Mouse (Mus musculus): Measurements from ENCODE around the gene Sergef. TPM values are rescaled to one million over a fixed set of nuclear protein-coding genes. Genes with fewer than 3 reads are reported as not detected.
"Not testable (repeated sequence)": the region's sequence is repeated elsewhere in the genome, so short reads cannot be mapped to it uniquely, and the experiment has no call there.

Sergef gene
- polyA plus RNA-seq, 1 experiment from 2014 or later: 32.6 TPM

- not testable (repeated sequence) for H3K4me1 ChIP-seq (replicated peaks; ENCODE audit: control insufficient read depth, insufficient read depth, low read length); H3K9ac ChIP-seq (replicated peaks; ENCODE audit: low read depth, low read length); H3K36me3 ChIP-seq (ENCODE audit: control insufficient read depth, insufficient read depth); H3K9me3 ChIP-seq (ENCODE audit: control insufficient read depth, low read length); H3K27me3 ChIP-seq (replicated peaks; ENCODE audit: control insufficient read depth, insufficient read depth, low read length); H3K4me2 ChIP-seq (ENCODE audit: low read length); ATAC-seq; H3K27ac ChIP-seq (ENCODE audit: low read length); H3K4me3 ChIP-seq (replicated peaks; ENCODE audit: low read length)
- 72% methylated on average over 8 of the region's 9 CpGs for WGBS
Measured at GRCm38 (mm10) chr7:46569509-46569908, 70.1 kb downstream of the Sergef start.

- Histone ChIP-seq H3K27me3 (replicated peaks; ENCODE audit: control insufficient read depth, insufficient read depth, low read length) (no peaks in the 10 kb centered on the region), H3K4me2 (ENCODE audit: low read length) (no peak overlapping the region), H3K27ac (ENCODE audit: low read length) (no peak overlapping the region), H3K4me3 (replicated peaks; ENCODE audit: low read length) (no peak overlapping the region), H3K9me3 (ENCODE audit: control insufficient read depth, low read length) (peaks cover 3% of the 10 kb centered on the region; the same call in 1 of the 2 replicates), H3K36me3 (ENCODE audit: control insufficient read depth, insufficient read depth) (peaks cover 9% of the 10 kb centered on the region), H3K9ac (replicated peaks; ENCODE audit: low read depth, low read length) (no peak overlapping the region), H3K4me1 (replicated peaks; ENCODE audit: control insufficient read depth, insufficient read depth, low read length) (no peaks in the 10 kb centered on the region)
- ATAC-seq: no peak
- 95% methylated on average over 8 of the region's 8 CpGs for WGBS
Measured at GRCm38 (mm10) chr7:46566318-46567007, 73.1 kb downstream of the Sergef start.

GRCm38 (mm10) chr7:46565374-46565773 lies 74.2 kb downstream of the Sergef start:
- peaks cover 9% of the 10 kb centered on the region for H3K36me3 ChIP-seq (ENCODE audit: control insufficient read depth, insufficient read depth)
- H3K9ac ChIP-seq (replicated peaks; ENCODE audit: low read depth, low read length): no peak overlapping the region
- no peak for ATAC-seq
- no peak overlapping the region for H3K4me2 ChIP-seq (ENCODE audit: low read length)
- H3K27me3 ChIP-seq (replicated peaks; ENCODE audit: control insufficient read depth, insufficient read depth, low read length): no peaks in the 10 kb centered on the region
- peaks cover 3% of the 10 kb centered on the region; the same call in 1 of the 2 replicates for H3K9me3 ChIP-seq (ENCODE audit: control insufficient read depth, low read length)
- H3K27ac ChIP-seq (ENCODE audit: low read length): no peak overlapping the region
- H3K4me1 ChIP-seq (replicated peaks; ENCODE audit: control insufficient read depth, insufficient read depth, low read length): no peaks in the 10 kb centered on the region
- 97% methylated on average over 7 of the region's 7 CpGs for WGBS
- H3K4me3 ChIP-seq (replicated peaks; ENCODE audit: low read length): no peak overlapping the region

GRCm38 (mm10) chr7:46563801-46564200 lies 75.8 kb downstream of the Sergef start:
- Histone ChIP-seq H3K9me3 (ENCODE audit: control insufficient read depth, low read length) (peaks cover 3% of the 10 kb centered on the region; the same call in 1 of the 2 replicates), H3K36me3 (ENCODE audit: control insufficient read depth, insufficient read depth) (peaks cover 9% of the 10 kb centered on the region), H3K4me3 (replicated peaks; ENCODE audit: low read length) (no peak overlapping the region), H3K27ac (ENCODE audit: low read length) (no peak overlapping the region), H3K27me3 (replicated peaks; ENCODE audit: control insufficient read depth, insufficient read depth, low read length) (no peaks in the 10 kb centered on the region), H3K9ac (replicated peaks; ENCODE audit: low read depth, low read length) (no peak overlapping the region), H3K4me1 (replicated peaks; ENCODE audit: control insufficient read depth, insufficient read depth, low read length) (no peaks in the 10 kb centered on the region), H3K4me2 (ENCODE audit: low read length) (no peak overlapping the region)
- no peak for ATAC-seq

- no peaks in the 10 kb centered on the region for H3K27me3 ChIP-seq (replicated peaks; ENCODE audit: control insufficient read depth, insufficient read depth, low read length)
- no peak overlapping the region for H3K4me2 ChIP-seq (ENCODE audit: low read length)
- H3K4me1 ChIP-seq (replicated peaks; ENCODE audit: control insufficient read depth, insufficient read depth, low read length): peaks cover 15% of the 10 kb centered on the region
- no peaks in the 10 kb centered on the region for H3K9me3 ChIP-seq (ENCODE audit: control insufficient read depth, low read length)
- no peak overlapping the region for H3K9ac ChIP-seq (replicated peaks; ENCODE audit: low read depth, low read length)
- no peaks in the 10 kb centered on the region for H3K36me3 ChIP-seq (ENCODE audit: control insufficient read depth, insufficient read depth)
- no peak for ATAC-seq
- WGBS: 94% methylated on average over 2 of the region's 2 CpGs
- H3K27ac ChIP-seq (ENCODE audit: low read length): no peak overlapping the region
- no peak overlapping the region for H3K4me3 ChIP-seq (replicated peaks; ENCODE audit: low read length)
Measured at GRCm38 (mm10) chr7:46560061-46560460, 79.5 kb downstream of the Sergef start.

DNA sequence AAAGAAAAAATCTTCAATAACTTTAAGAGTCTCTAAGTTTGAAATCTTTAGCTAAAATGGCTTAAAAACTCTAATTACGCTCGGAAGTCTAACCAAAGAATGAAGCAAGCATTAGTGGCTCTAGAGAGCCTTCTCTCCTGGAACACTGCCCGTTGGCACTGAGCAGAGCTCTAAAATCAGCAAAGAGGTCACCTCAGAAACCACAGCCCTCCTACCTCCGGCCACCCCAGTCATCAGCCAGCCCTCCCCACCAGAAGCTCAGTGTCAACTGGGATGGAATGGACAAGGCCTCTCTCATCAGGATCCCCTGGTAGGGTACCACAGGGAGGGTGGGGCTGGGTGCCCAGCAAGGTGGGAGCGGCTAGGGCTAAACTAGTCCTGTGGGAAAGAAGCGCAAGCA lies 80.0 kb downstream of the Sergef start:
- H3K9me3 ChIP-seq (ENCODE audit: control insufficient read depth, low read length): no peaks in the 10 kb centered on the region
- WGBS: 86% methylated on average over 6 of the region's 6 CpGs
- no peak overlapping the region for H3K27ac ChIP-seq (ENCODE audit: low read length)
- no peak overlapping the region for H3K9ac ChIP-seq (replicated peaks; ENCODE audit: low read depth, low read length)
- no peak overlapping the region for H3K4me2 ChIP-seq (ENCODE audit: low read length)
- H3K36me3 ChIP-seq (ENCODE audit: control insufficient read depth, insufficient read depth): no peaks in the 10 kb centered on the region
- peaks cover 19% of the 10 kb centered on the region for H3K4me1 ChIP-seq (replicated peaks; ENCODE audit: control insufficient read depth, insufficient read depth, low read length)
- H3K4me3 ChIP-seq (replicated peaks; ENCODE audit: low read length): no peak overlapping the region
- ATAC-seq: no peak
- H3K27me3 ChIP-seq (replicated peaks; ENCODE audit: control insufficient read depth, insufficient read depth, low read length): no peaks in the 10 kb centered on the region

GRCm38 (mm10) chr7:46559006-46559405 lies 80.6 kb downstream of the Sergef start:
- no peaks in the 10 kb centered on the region for H3K36me3 ChIP-seq (ENCODE audit: control insufficient read depth, insufficient read depth)
- no peak for ATAC-seq
- H3K27ac ChIP-seq (ENCODE audit: low read length): no peak overlapping the region
- no peaks in the 10 kb centered on the region for H3K27me3 ChIP-seq (replicated peaks; ENCODE audit: control insufficient read depth, insufficient read depth, low read length)
- no peak overlapping the region for H3K4me3 ChIP-seq (replicated peaks; ENCODE audit: low read length)
- no peak overlapping the region for H3K9ac ChIP-seq (replicated peaks; ENCODE audit: low read depth, low read length)
- H3K9me3 ChIP-seq (ENCODE audit: control insufficient read depth, low read length): no peaks in the 10 kb centered on the region
- no peak overlapping the region for H3K4me2 ChIP-seq (ENCODE audit: low read length)
- 83% methylated on average over 5 of the region's 5 CpGs for WGBS
- H3K4me1 ChIP-seq (replicated peaks; ENCODE audit: control insufficient read depth, insufficient read depth, low read length): peaks cover 24% of the 10 kb centered on the region

GRCm38 (mm10) chr7:46557996-46558395 lies 81.6 kb downstream of the Sergef start:
- no peak for ATAC-seq
- H3K4me2 ChIP-seq (ENCODE audit: low read length): no peak overlapping the region
- no peaks in the 10 kb centered on the region for H3K36me3 ChIP-seq (ENCODE audit: control insufficient read depth, insufficient read depth)
- H3K9ac ChIP-seq (replicated peaks; ENCODE audit: low read depth, low read length): no peak overlapping the region
- H3K4me3 ChIP-seq (replicated peaks; ENCODE audit: low read length): no peak overlapping the region
- no peaks in the 10 kb centered on the region for H3K27me3 ChIP-seq (replicated peaks; ENCODE audit: control insufficient read depth, insufficient read depth, low read length)
- H3K9me3 ChIP-seq (ENCODE audit: control insufficient read depth, low read length): no peaks in the 10 kb centered on the region
- WGBS: 85% methylated on average over 4 of the region's 4 CpGs
- H3K4me1 ChIP-seq (replicated peaks; ENCODE audit: control insufficient read depth, insufficient read depth, low read length): peaks cover 27% of the 10 kb centered on the region
- H3K27ac ChIP-seq (ENCODE audit: low read length): no peak overlapping the region

DNA sequence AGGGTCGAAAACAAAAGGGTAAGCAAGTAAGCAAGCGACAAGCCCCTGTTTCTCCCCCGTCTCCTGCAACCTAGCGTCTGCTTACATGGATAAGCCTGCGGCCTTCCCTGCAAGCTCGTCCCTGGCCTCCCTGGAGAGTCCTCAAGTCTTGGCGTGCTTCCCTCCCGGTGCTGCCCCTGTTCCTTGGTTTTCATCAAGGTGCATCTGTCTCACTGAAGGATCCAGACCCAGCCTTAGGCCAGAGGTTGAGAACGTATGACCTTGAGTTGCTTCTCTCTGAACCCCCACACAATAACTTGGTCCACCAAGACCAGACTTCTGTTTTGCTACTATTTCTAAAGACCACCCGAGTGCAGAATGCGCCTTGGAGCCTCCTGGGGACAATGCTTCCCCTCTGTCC lies 82.2 kb downstream of the Sergef start:
- no peaks in the 10 kb centered on the region for H3K36me3 ChIP-seq (ENCODE audit: control insufficient read depth, insufficient read depth)
- H3K4me3 ChIP-seq (replicated peaks; ENCODE audit: low read length): no peak overlapping the region
- no peak overlapping the region for H3K9ac ChIP-seq (replicated peaks; ENCODE audit: low read depth, low read length)
- WGBS: 86% methylated on average over 11 of the region's 11 CpGs
- no peak overlapping the region for H3K4me2 ChIP-seq (ENCODE audit: low read length)
- H3K4me1 ChIP-seq (replicated peaks; ENCODE audit: control insufficient read depth, insufficient read depth, low read length): peaks cover 27% of the 10 kb centered on the region
- ATAC-seq: no peak
- H3K9me3 ChIP-seq (ENCODE audit: control insufficient read depth, low read length): no peaks in the 10 kb centered on the region
- H3K27me3 ChIP-seq (replicated peaks; ENCODE audit: control insufficient read depth, insufficient read depth, low read length): no peaks in the 10 kb centered on the region
- H3K27ac ChIP-seq (ENCODE audit: low read length): no peak overlapping the region
